In the genomic region with DNA sequence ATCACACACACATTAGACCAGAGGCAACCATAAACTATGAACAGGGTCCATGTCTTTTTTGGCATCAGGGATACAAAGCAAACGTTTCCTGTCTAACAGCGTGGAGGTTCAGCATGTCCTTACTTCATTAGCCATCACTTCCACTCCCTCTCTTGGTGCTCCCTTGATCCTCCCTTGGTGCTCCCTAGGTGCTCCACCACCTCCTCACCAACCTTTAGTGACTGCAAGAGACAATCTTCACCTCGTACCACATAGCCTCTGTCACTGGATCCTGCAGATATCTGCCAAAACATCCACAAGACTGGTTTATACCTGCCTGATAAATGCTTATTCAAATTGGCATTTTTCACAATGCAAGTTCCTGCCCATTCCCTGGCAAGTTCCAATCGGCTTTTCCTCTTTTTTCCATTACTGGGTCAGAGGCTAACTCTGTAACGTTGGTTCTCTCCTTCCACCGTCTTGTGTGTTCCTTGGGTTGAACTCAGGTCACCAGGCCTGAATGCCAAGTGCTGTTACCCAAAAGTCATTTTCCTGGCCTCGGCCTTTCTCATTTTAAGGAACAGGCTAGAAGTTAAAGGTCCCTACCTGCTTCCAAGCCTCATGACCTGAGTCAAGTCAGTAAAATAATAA, we compare ENCODE assay signal across 12 mouse cellular contexts.
"Had no signal": no experiment of that assay in that cellular context is flagged by ENCODE, and none has a peak within 500 bp of the region (broad histone marks: within the 10 kb centered on the region; RNA-seq: fewer than 3 reads in every experiment).

No protein-coding gene starts in this region.

- DNase-seq: layer of hippocampus, adult 9-11 months; layer of hippocampus, postnatal 36 days; lung, adult 18-20 months; right cerebral cortex, postnatal 14 days; thymus, adult 2 months; thymus, postnatal 36 days had no signal

- H3K27me3 ChIP-seq: limb, embryonic 13.5 days; midbrain, embryonic 12.5 days; stomach, embryonic 15.5 days had no signal

- H3K9me3 ChIP-seq: limb, embryonic 13.5 days; midbrain, embryonic 12.5 days; stomach, embryonic 15.5 days had no signal

- H3K27ac ChIP-seq: kidney, postnatal 0 days; liver, embryonic 14.5 days; midbrain, embryonic 12.5 days; stomach, embryonic 15.5 days had no signal

- H3K9ac ChIP-seq: limb, embryonic 13.5 days; liver, embryonic 14.5 days; midbrain, embryonic 12.5 days; stomach, embryonic 15.5 days had no signal

- H3K36me3 ChIP-seq: midbrain, embryonic 12.5 days; stomach, embryonic 15.5 days had no signal

- H3K4me1 ChIP-seq: midbrain, embryonic 12.5 days had no signal

- H3K4me2 ChIP-seq: limb, embryonic 13.5 days; midbrain, embryonic 12.5 days; stomach, embryonic 15.5 days had no signal

- H3K4me3 ChIP-seq: limb, embryonic 13.5 days; midbrain, embryonic 12.5 days; stomach, embryonic 15.5 days had no signal

- ATAC-seq: midbrain, embryonic 16.5 days had no signal
